Mouse (Mus musculus) forebrain, embryonic 13.5 days (tissue): ENCODE results near the gene Sucnr1. TPM values are rescaled to one million over a fixed set of nuclear protein-coding genes. Genes with fewer than 3 reads are reported as not detected.
A peak's percentile ranks its signal among the peaks of the same experiment; 100 is the strongest.

Source experiments
- ATAC-seq: fragments of 200-750 bp; cut with Nextera tagmentation; 2 replicates; pipeline ENCODE4 v1.8.0; 2017
- H3K27ac ChIP-seq: fragments of 300-500 bp; sonication (generic); 2 replicates; pipeline ENCODE4 v1.5.1; 2015; ENCODE audit warnings: inconsistent platforms, mild to moderate bottlenecking, moderate library complexity
- H3K27me3 ChIP-seq: fragments of 300-500 bp; sonication (generic); 2 replicates; pipeline ENCODE4 v1.6.1; 2015; ENCODE audit warnings: mild to moderate bottlenecking, inconsistent platforms
- H3K36me3 ChIP-seq: fragments of 300-500 bp; sonication (generic); 2 replicates; pipeline ENCODE4 v1.6.1; 2015; ENCODE audit warnings: mild to moderate bottlenecking, inconsistent platforms; ENCODE audit not compliant: poor library complexity, severe bottlenecking
- H3K4me1 ChIP-seq: fragments of 300-500 bp; sonication (generic); 2 replicates; pipeline ENCODE4 v1.6.1; 2015; ENCODE audit warnings: inconsistent platforms
- H3K4me2 ChIP-seq: fragments of 300-500 bp; sonication (generic); 2 replicates; pipeline ENCODE4 v1.6.1; 2015; ENCODE audit warnings: inconsistent platforms, mild to moderate bottlenecking, moderate library complexity
- H3K4me3 ChIP-seq: fragments of 300-500 bp; sonication (generic); 2 replicates; pipeline ENCODE4 v1.5.1; 2015; ENCODE audit warnings: mild to moderate bottlenecking, inconsistent platforms
- H3K9ac ChIP-seq: fragments of 300-500 bp; sonication (generic); 2 replicates; pipeline ENCODE4 v1.6.1; 2015; ENCODE audit warnings: mild to moderate bottlenecking, inconsistent platforms
- H3K9me3 ChIP-seq: fragments of 300-500 bp; sonication (generic); replicated peaks from 2 replicates; pipeline ENCODE4 v1.6.1; 2016; ENCODE audit warnings: inconsistent platforms
- WGBS: fragments of 180-500 bp; shearing (Covaris S2); methylation state at CpG from one replicate; pipeline ENCODE4 v1.1.7; 2015; 5-methylcytosine and 5-hydroxymethylcytosine counted together
- polyA plus RNA-seq: library from polyadenylated mRNA; unstranded; fragments of >200 nt; fragmentation: Nextera tagmentation; extraction: Ambion mirVana; gene quantifications from 2 replicates; pipeline ENCODE4 v1.2.1, GENCODE M21; 2015

Gene Sucnr1
- polyA plus RNA-seq = not detected in 2 replicates

DNA sequence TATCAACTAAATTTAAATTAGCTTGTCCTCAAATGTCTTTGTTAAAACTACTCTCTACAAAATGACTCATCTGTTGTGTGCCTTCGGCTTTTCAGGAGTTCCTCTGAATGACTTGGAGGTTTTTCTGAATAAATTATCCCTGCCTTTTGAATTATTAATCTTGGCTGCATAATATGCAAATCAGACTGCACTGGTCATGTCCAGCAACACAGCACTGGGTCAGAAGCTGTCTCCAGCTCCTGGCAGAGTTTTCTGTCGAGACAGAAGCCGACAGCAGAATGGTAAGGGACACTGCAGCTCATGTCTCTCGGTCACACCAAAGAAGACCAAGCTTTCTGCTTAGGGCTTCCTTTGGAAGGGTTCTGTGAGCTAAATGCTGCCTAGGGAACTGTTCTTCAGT is at the start of gene Sucnr1:
Gene Sucnr1 (plus strand): TSS at position 222 of the 400 bp plus-strand sequence.
- Histone ChIP-seq H3K9me3 (no peaks in the 10 kb centered on the region), H3K4me2 (no peak within 1 kb of the TSS), H3K4me1 (0 out of 2 replicates have a peak, but pooled peaks cover 4% of the 10 kb centered on the region), H3K27ac (no peak within 1 kb of the TSS), H3K36me3 (no peaks in the 10 kb centered on the region), H3K27me3 (no peaks in the 10 kb centered on the region), H3K4me3 (no peak within 1 kb of the TSS), H3K9ac (no peak within 1 kb of the TSS)
- 0 out of 2 replicates have a peak, but pooled peaks have one; percentile 16 for ATAC-seq
- WGBS = 51% methylated on average over 4 of the region's 4 CpGs

DNA sequence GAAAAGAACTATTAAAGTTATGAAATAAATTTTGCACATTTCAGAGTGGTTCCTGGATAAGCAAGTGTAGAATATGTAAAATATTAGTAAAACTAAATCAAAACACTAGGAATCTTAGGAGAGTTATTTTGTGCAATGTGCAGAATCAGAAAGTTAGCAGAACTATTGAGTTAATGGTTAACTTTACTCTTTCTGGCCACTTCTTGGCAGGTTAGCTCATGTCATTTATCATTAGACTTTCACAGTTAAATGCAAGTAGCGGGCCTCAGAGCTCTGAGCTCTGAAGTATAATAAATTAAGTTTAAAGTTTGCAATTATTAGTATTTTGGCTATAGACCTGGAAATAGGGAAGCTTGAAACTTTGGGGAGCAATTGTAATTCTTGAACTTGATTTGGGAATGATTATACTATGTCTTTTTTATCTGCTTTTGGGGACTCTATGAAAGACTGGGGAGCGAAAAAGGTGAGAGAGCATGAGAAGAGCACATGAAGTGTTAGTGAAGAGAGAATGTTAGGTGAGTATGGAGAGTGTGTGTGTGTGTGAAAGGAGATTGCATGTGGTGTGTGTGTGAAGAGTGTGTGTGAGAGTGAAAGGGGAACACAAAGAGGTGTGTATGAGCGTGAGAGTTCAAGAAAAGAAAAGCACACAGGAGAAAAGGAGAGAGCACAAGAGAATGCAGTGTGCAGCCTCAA is 35.3 kb upstream of the Sucnr1 start:
- H3K4me3 ChIP-seq = no peak overlapping the region
- H3K36me3 ChIP-seq = no peaks in the 10 kb centered on the region
- ATAC-seq = no peak
- no peaks in the 10 kb centered on the region for H3K27me3 ChIP-seq
- no peak overlapping the region for H3K27ac ChIP-seq
- no peaks in the 10 kb centered on the region for H3K4me1 ChIP-seq
- H3K4me2 ChIP-seq = no peak overlapping the region
- H3K9ac ChIP-seq = no peak overlapping the region
- 83% methylated on average over 3 of the region's 3 CpGs for whole genome bisulfite sequencing
- no peaks in the 10 kb centered on the region for H3K9me3 ChIP-seq

GRCm38 (mm10) chr3:60053231-60053927 is 28.3 kb upstream of the Sucnr1 start:
- Histone ChIP-seq H3K4me2 (no peak overlapping the region), H3K4me3 (no peak overlapping the region), H3K36me3 (no peaks in the 10 kb centered on the region), H3K27me3 (no peaks in the 10 kb centered on the region), H3K9ac (no peak overlapping the region), H3K4me1 (no peaks in the 10 kb centered on the region), H3K9me3 (no peaks in the 10 kb centered on the region), H3K27ac (no peak overlapping the region)
- 85% methylated on average over 3 of the region's 3 CpGs for WGBS
- ATAC-seq = no peak

DNA sequence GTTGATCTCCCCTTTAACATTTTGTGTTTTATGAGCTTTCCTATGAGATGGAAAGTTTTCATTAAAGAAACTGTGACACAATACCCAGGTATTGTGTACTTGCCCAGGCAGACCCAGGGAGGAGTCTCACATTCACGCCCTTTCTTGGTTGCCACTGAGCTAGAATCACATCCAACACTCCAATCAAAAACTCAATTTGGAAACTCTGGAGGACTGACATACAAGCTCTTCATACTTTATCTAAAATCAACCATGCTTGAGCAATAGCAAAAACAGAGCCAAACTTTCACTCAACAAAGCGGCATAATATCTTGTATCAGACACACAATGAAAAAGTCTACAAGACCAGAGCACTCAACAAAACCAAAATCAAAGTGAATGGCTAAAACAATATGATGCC is 27.7 kb upstream of the Sucnr1 start:
- no peak for ATAC-seq
- Histone ChIP-seq H3K9ac (no peak overlapping the region), H3K27me3 (no peaks in the 10 kb centered on the region), H3K4me1 (no peaks in the 10 kb centered on the region), H3K4me2 (no peak overlapping the region), H3K4me3 (no peak overlapping the region), H3K36me3 (no peaks in the 10 kb centered on the region), H3K27ac (no peak overlapping the region), H3K9me3 (no peaks in the 10 kb centered on the region)
- WGBS = 95% methylated on average over 2 of the region's 2 CpGs

DNA sequence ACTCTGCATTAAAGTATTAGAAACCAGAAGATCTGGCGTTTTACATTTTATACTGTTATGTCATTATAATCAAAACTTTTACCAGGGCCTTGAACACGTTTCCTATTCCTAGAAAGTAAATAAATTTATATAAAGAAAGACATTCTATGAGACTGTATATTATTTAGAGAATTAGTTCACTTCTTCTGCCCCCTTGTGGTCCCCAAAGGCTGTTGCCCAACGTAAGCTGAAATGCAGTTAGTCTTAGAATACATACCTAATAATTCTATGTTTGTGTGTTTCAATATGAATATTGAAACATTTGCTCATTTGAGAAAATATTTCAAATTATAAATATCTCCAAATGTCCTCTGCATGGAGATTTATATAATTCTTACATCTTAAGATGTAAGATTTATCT is 25.2 kb upstream of the Sucnr1 start:
- 36% methylated on average over 3 of the region's 3 CpGs for WGBS
- H3K27me3 ChIP-seq = no peaks in the 10 kb centered on the region
- 0 out of 2 replicates have a peak, but pooled peaks have one; percentile 65 for ATAC-seq
- H3K4me1 ChIP-seq = no peaks in the 10 kb centered on the region
- no peak overlapping the region for H3K27ac ChIP-seq
- no peak overlapping the region for H3K9ac ChIP-seq
- no peaks in the 10 kb centered on the region for H3K36me3 ChIP-seq
- no peaks in the 10 kb centered on the region for H3K9me3 ChIP-seq
- no peak overlapping the region for H3K4me3 ChIP-seq
- H3K4me2 ChIP-seq = no peak overlapping the region

- Histone ChIP-seq H3K9ac (no peak overlapping the region), H3K4me1 (no peaks in the 10 kb centered on the region), H3K9me3 (no peaks in the 10 kb centered on the region), H3K4me3 (no peak overlapping the region), H3K4me2 (no peak overlapping the region), H3K36me3 (no peaks in the 10 kb centered on the region), H3K27ac (no peak overlapping the region), H3K27me3 (no peaks in the 10 kb centered on the region)
- ATAC-seq = no peak
- WGBS = 94% methylated on average over 2 of the region's 2 CpGs
Observed at GRCm38 (mm10) chr3:60057070-60057808, 24.4 kb upstream of the Sucnr1 start.

DNA sequence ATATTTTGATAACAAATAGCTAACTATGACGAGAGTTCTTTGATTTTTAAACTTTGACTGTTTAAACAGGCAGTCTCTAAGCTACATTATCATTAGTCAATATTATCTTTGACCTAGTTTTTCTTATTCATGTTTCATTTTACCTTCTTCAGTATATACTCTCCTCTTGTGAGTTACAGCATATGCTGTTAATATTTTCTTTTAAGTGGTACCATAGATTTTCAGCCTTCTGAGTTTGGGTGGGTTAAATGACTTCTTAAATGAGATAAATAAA is 23.9 kb upstream of the Sucnr1 start:
- Histone ChIP-seq H3K36me3 (no peaks in the 10 kb centered on the region), H3K4me1 (no peaks in the 10 kb centered on the region), H3K9ac (no peak overlapping the region), H3K4me2 (no peak overlapping the region), H3K9me3 (no peaks in the 10 kb centered on the region), H3K27ac (no peak overlapping the region), H3K27me3 (no peaks in the 10 kb centered on the region), H3K4me3 (no peak overlapping the region)
- WGBS = 84% methylated on average over 1 of the region's 1 CpGs
- no peak for ATAC-seq

- H3K4me1 ChIP-seq = 0 out of 2 replicates have a peak, but pooled peaks cover 4% of the 10 kb centered on the region
- ATAC-seq = no peak
- WGBS = 80% methylated on average over 1 of the region's 1 CpGs
- H3K27me3 ChIP-seq = no peaks in the 10 kb centered on the region
- H3K4me2 ChIP-seq = no peak overlapping the region
- no peaks in the 10 kb centered on the region for H3K36me3 ChIP-seq
- no peak overlapping the region for H3K27ac ChIP-seq
- H3K9ac ChIP-seq = no peak overlapping the region
- no peak overlapping the region for H3K4me3 ChIP-seq
- no peaks in the 10 kb centered on the region for H3K9me3 ChIP-seq
Observed at GRCm38 (mm10) chr3:60078883-60079415, 2.7 kb upstream of the Sucnr1 start.

DNA sequence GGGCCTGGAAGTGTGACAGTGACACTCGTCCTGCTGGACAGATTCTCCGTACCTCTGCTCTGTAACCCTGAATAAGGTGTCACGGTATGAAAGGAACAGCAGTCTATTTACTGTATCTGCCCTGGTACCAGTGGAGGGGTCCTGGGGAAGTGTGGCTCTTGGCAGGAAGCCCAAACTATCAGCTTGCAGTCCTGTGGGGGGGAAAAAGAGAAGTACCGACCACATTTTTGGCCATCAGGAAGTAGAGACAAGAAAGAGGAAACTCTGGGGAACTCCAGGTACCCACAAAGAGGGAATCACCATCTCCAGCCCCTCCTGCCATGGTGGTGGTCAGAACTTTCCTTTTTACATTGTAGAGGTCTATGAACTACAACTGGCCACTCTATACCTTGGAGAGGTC is 1.1 kb upstream of the Sucnr1 start:
- H3K4me3 ChIP-seq = no peak overlapping the region
- H3K9ac ChIP-seq = no peak overlapping the region
- H3K4me1 ChIP-seq = 0 out of 2 replicates have a peak, but pooled peaks cover 4% of the 10 kb centered on the region
- WGBS = 68% methylated on average over 4 of the region's 4 CpGs
- ATAC-seq = no peak
- H3K4me2 ChIP-seq = no peak overlapping the region
- no peaks in the 10 kb centered on the region for H3K9me3 ChIP-seq
- H3K27ac ChIP-seq = no peak overlapping the region
- H3K36me3 ChIP-seq = no peaks in the 10 kb centered on the region
- H3K27me3 ChIP-seq = no peaks in the 10 kb centered on the region

DNA sequence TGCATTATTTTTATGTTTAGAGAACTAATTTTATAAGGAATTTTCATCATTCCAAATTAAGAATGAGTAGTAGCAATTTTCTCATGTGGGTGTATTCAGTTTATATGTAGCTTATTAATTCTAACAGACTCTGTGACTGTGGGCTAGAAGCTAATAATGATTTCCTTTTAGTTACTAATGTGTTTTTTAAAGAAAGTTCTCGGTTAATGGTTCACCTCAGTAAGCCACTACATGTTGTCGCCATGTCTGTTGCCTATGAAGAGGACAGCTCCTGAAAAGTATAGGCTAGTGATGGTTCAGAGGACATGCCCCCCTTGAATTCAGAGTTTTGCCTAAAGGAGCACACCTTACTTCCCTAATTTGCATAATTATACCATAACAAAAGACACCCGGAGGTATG is 1.1 kb downstream of the Sucnr1 start:
- no peaks in the 10 kb centered on the region for H3K9me3 ChIP-seq
- H3K4me1 ChIP-seq = 0 out of 2 replicates have a peak, but pooled peaks cover 4% of the 10 kb centered on the region
- no peaks in the 10 kb centered on the region for H3K27me3 ChIP-seq
- no peaks in the 10 kb centered on the region for H3K36me3 ChIP-seq
- H3K4me3 ChIP-seq = no peak overlapping the region
- no peak overlapping the region for H3K27ac ChIP-seq
- H3K9ac ChIP-seq = no peak overlapping the region
- H3K4me2 ChIP-seq = no peak overlapping the region
- WGBS = 92% methylated on average over 3 of the region's 3 CpGs
- ATAC-seq = no peak

- no peak overlapping the region for H3K4me3 ChIP-seq
- 0 out of 2 replicates have a peak, but pooled peaks cover 4% of the 10 kb centered on the region for H3K4me1 ChIP-seq
- WGBS = 91% methylated on average over 2 of the region's 2 CpGs
- no peaks in the 10 kb centered on the region for H3K9me3 ChIP-seq
- no peak overlapping the region for H3K9ac ChIP-seq
- no peaks in the 10 kb centered on the region for H3K27me3 ChIP-seq
- H3K36me3 ChIP-seq = no peaks in the 10 kb centered on the region
- no peak for ATAC-seq
- H3K27ac ChIP-seq = no peak overlapping the region
- no peak overlapping the region for H3K4me2 ChIP-seq
Observed at GRCm38 (mm10) chr3:60085729-60086128, 4.1 kb downstream of the Sucnr1 start.

DNA sequence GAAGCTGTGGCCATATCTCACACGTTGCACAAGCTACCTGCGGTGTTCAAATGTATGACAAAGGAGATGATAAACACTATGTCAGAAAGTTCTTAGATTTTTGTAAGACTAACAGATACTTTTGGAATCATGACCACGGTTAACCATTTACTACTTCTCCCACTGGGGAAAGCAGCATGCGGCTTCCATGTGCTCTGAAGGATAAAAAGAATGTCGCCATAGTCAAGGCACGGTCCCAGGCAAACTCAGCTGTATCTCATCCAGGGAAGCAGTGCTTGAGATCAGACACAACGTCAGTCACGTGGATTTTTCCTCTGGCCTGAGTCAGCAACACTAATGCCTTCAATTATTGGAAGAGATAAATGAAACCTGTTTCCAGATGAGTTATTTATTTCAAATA is 9.7 kb downstream of the Sucnr1 start:
- Histone ChIP-seq H3K4me3 (no peak overlapping the region), H3K27me3 (no peaks in the 10 kb centered on the region), H3K9ac (no peak overlapping the region), H3K36me3 (no peaks in the 10 kb centered on the region), H3K27ac (no peak overlapping the region), H3K4me1 (no peaks in the 10 kb centered on the region), H3K4me2 (no peak overlapping the region), H3K9me3 (no peaks in the 10 kb centered on the region)
- WGBS = 90% methylated on average over 8 of the region's 8 CpGs
- ATAC-seq = no peak
